In genomic region chr14:20802926-20803605, GRCm38 (mm10) we compare ENCODE assay signal across 8 mouse cellular contexts. TPM values are rescaled to one million over a fixed set of nuclear protein-coding genes. Genes with fewer than 3 reads are reported as not detected.
DNase-seq lines count a peak whose midpoint lies in the region; ATAC-seq and TF ChIP-seq lines count a peak whose summit lies in the region.

No protein-coding gene starts in this region.

- H3K4me1 ChIP-seq in kidney, postnatal 0 days (replicated peaks; ENCODE audit: insufficient read depth, low read length) = peaks cover 7% of the 10 kb centered on the region
- peaks cover 0 to 8% of the 10 kb centered on the region in 2 experiments; a peak in 1 of 4 replicates for H3K4me1 ChIP-seq in MEL (ENCODE audit: control insufficient read depth in 1 of 2, insufficient read depth in 2 of 2, low read length in 2 of 2)
- 0 out of 2 replicates have a peak, but pooled peaks cover 6% of the 10 kb centered on the region for H3K4me1 ChIP-seq in embryonic facial prominence, embryonic 12.5 days
- no peaks in the 10 kb centered on the region; the same call in 1 of the 2 replicates for H3K4me1 ChIP-seq in liver, embryonic 13.5 days (replicated peaks)

- no peak overlapping the region for H3K4me3 ChIP-seq in kidney, postnatal 0 days (replicated peaks; ENCODE audit: low read depth, low read length)
- H3K4me3 ChIP-seq in MEL (ENCODE audit: control insufficient read depth in 1 of 2, insufficient read depth in 1 of 2, low read depth in 2 of 2, low read length in 2 of 2) = no peak overlapping the region
- H3K4me3 ChIP-seq in embryonic facial prominence, embryonic 12.5 days = no peak overlapping the region
- no peak overlapping the region for H3K4me3 ChIP-seq in liver, embryonic 13.5 days (replicated peaks)

- H3K36me3 ChIP-seq in kidney, postnatal 0 days (ENCODE audit: insufficient read depth, low read length) = no peaks in the 10 kb centered on the region
- H3K36me3 ChIP-seq in MEL (ENCODE audit: control insufficient read depth in 1 of 2, insufficient read depth in 2 of 2, low read length in 2 of 2) = no peaks in the 10 kb centered on the region
- H3K36me3 ChIP-seq in embryonic facial prominence, embryonic 12.5 days = no peaks in the 10 kb centered on the region
- no peaks in the 10 kb centered on the region for H3K36me3 ChIP-seq in liver, embryonic 13.5 days

- TF ChIP-seq RAD21 in MEL (IDR thresholded peaks at IDR 0.05; ENCODE audit: low read depth, low read length) = no peak

- peak; percentile 58 for ATAC-seq in kidney, postnatal 0 days (replicated peaks; ENCODE audit: low FRiP score, low read depth)
- peak; percentile 42; the same call in 1 of the 2 replicates for ATAC-seq in embryonic facial prominence, embryonic 12.5 days (ENCODE audit: insufficient number of reproducible peaks, insufficient read depth, low FRiP score, low TSS enrichment)
- peak; percentile 29; the same call in 1 of the 2 replicates for ATAC-seq in liver, embryonic 13.5 days (ENCODE audit: low read depth)
- no peak for ATAC-seq in erythroid progenitor cell, adult 5-6 weeks (replicated peaks; ENCODE audit: low FRiP score, poor library complexity, severe bottlenecking)

- H3K27ac ChIP-seq in kidney, postnatal 0 days = no peak overlapping the region
- no peak overlapping the region for H3K27ac ChIP-seq in MEL (ENCODE audit: control insufficient read depth, low read depth, low read length)
- no peak overlapping the region for H3K27ac ChIP-seq in embryonic facial prominence, embryonic 12.5 days
- H3K27ac ChIP-seq in liver, embryonic 13.5 days = no peak overlapping the region

- TF ChIP-seq EP300 in MEL (IDR thresholded peaks at IDR 0.05; ENCODE audit: low read depth in 1 of 2, low read length in 2 of 2) = no peak

- TF ChIP-seq POLR2A in MEL (IDR thresholded peaks at IDR 0.05; ENCODE audit: control insufficient read depth in 1 of 2, insufficient read depth in 1 of 2, low read depth in 1 of 2, low read length in 2 of 2, poor library complexity in 1 of 2) = no peak

- H3K9me3 ChIP-seq in kidney, postnatal 0 days (replicated peaks; ENCODE audit: low read length) = no peaks in the 10 kb centered on the region
- no peaks in the 10 kb centered on the region for H3K9me3 ChIP-seq in MEL (replicated peaks; ENCODE audit: insufficient read depth, low read length)
- no peaks in the 10 kb centered on the region for H3K9me3 ChIP-seq in embryonic facial prominence, embryonic 12.5 days
- no peaks in the 10 kb centered on the region for H3K9me3 ChIP-seq in liver, embryonic 13.5 days (replicated peaks)

- no peaks in the 10 kb centered on the region for H3K79me2 ChIP-seq in MEL (ENCODE audit: control insufficient read depth, insufficient read depth, low read length, poor library complexity)

- H3K9ac ChIP-seq in kidney, postnatal 0 days (ENCODE audit: low read depth, low read length) = no peak overlapping the region
- H3K9ac ChIP-seq in MEL (ENCODE audit: control insufficient read depth, low read depth, low read length, poor library complexity, severe bottlenecking) = no peak overlapping the region
- H3K9ac ChIP-seq in embryonic facial prominence, embryonic 12.5 days = no peak overlapping the region
- H3K9ac ChIP-seq in liver, embryonic 13.5 days = no peak overlapping the region

- DNase-seq in kidney, postnatal 0 days (ENCODE audit: low spot score) = no peak
- no peak for DNase-seq in kidney, postnatal 14 days
- DNase-seq in MEL (ENCODE audit: low read depth, low spot score) = no peak
- DNase-seq in liver, embryonic 13.5 days = no peak
- DNase-seq in yolk sac, embryonic 10.5 days (ENCODE audit: low spot score) = no peak
- no peak for DNase-seq in cerebellum, adult 18-20 months

- no peak overlapping the region for H3K4me2 ChIP-seq in kidney, postnatal 0 days (ENCODE audit: low read length)
- no peak overlapping the region for H3K4me2 ChIP-seq in embryonic facial prominence, embryonic 12.5 days (replicated peaks)
- no peak overlapping the region for H3K4me2 ChIP-seq in liver, embryonic 13.5 days

- no peak for TF ChIP-seq CTCF in kidney, postnatal 0 days (IDR thresholded peaks at IDR 0.05; ENCODE audit: low read depth)
- TF ChIP-seq CTCF in MEL (IDR thresholded peaks at IDR 0.05 in 2 of 3, conservative IDR thresholded peaks at IDR 0.05 in 1 of 3; ENCODE audit: control insufficient read depth in 1 of 3, insufficient read depth in 1 of 3, low read depth in 2 of 3, low read length in 3 of 3, poor library complexity in 1 of 3, severe bottlenecking in 1 of 3) = no peak

- H3K27me3 ChIP-seq in kidney, postnatal 0 days (ENCODE audit: insufficient read depth, low read length) = no peaks in the 10 kb centered on the region
- H3K27me3 ChIP-seq in MEL (ENCODE audit: control insufficient read depth in 1 of 2, insufficient read depth in 2 of 2, low read length in 2 of 2) = peaks cover 2 to 4% of the 10 kb centered on the region in 2 experiments
- H3K27me3 ChIP-seq in embryonic facial prominence, embryonic 12.5 days = no peaks in the 10 kb centered on the region
- 0 out of 2 replicates have a peak, but pooled peaks cover 3% of the 10 kb centered on the region for H3K27me3 ChIP-seq in liver, embryonic 13.5 days

- WGBS in kidney, postnatal 0 days = 31% methylated on average over 2 of the region's 2 CpGs
- WGBS in embryonic facial prominence, embryonic 12.5 days = 42% methylated on average over 2 of the region's 2 CpGs
- WGBS in liver, embryonic 13.5 days (ENCODE audit: insufficient replicate concordance) = 38% methylated on average over 2 of the region's 2 CpGs

TF ChIP-seq in MEL, 35 proteins besides CTCF, POLR2A, EP300 and RAD21:
- no peak for TF ChIP-seq POLR2AphosphoS2 (IDR thresholded peaks at IDR 0.05; ENCODE audit: low read length)
- peak; percentile 72 for TF ChIP-seq ZNF384 (IDR thresholded peaks at IDR 0.05; ENCODE audit: low read depth, low read length)

RNA-seq across cellular contexts. Expression of gene Camk2g, which starts 9.2 kb away (rescaled TPM):
- 36.5 and 45.5 TPM in 2 replicates for polyA plus RNA-seq in kidney, postnatal 0 days (2015; fragmentation: Nextera tagmentation; extraction: Ambion mirVana)
- total RNA-seq in MEL (2012; rRNA removed) = 14.1 and 15.6 TPM in 2 replicates
- polyA plus RNA-seq in MEL (2012; ENCODE audit: insufficient read depth in 1 of 2, insufficient read length in 2 of 2, low read depth in 1 of 2, low replicate concordance in 2 of 2, missing spikeins in 1 of 2) = 10 to 100 TPM in 1 of 2 experiments, not detected in 1; 27.1 TPM
- polyA plus RNA-seq in embryonic facial prominence, embryonic 12.5 days (2016; fragmentation: Nextera tagmentation; extraction: Ambion mirVana) = 68.7 and 76.5 TPM in 2 replicates
- polyA plus RNA-seq in liver, embryonic 13.5 days (2015; fragmentation: Nextera tagmentation; extraction: Ambion mirVana) = 10.6 and 10.7 TPM in 2 replicates
- 6.7 and 7.2 TPM in 2 replicates for total RNA-seq in erythroid progenitor cell, adult 5-6 weeks (2015; ENCODE audit: low replicate concordance)
- 3.6 and 6.9 TPM in 2 replicates for total RNA-seq in erythroid progenitor cell, adult 5-6 weeks (2017; ENCODE audit: low replicate concordance)

RNA-seq across cellular contexts. Expression of gene Plau, which starts 33.4 kb away (rescaled TPM):
- 70.2 and 74.7 TPM in 2 replicates for polyA plus RNA-seq in kidney, postnatal 0 days (2015; fragmentation: Nextera tagmentation; extraction: Ambion mirVana)
- total RNA-seq in MEL (2012; rRNA removed) = not detected in 2 replicates
- polyA plus RNA-seq in MEL (2012; ENCODE audit: insufficient read depth in 1 of 2, insufficient read length in 2 of 2, low read depth in 1 of 2, low replicate concordance in 2 of 2, missing spikeins in 1 of 2) = under 1 TPM in 1 of 2 experiments, not detected in 1; 0.04 TPM
- polyA plus RNA-seq in embryonic facial prominence, embryonic 12.5 days (2016; fragmentation: Nextera tagmentation; extraction: Ambion mirVana) = 0.99 and 1.2 TPM in 2 replicates
- 0.74 and 0.76 TPM in 2 replicates for polyA plus RNA-seq in liver, embryonic 13.5 days (2015; fragmentation: Nextera tagmentation; extraction: Ambion mirVana)
- 2.5 TPM in 1 of 2 replicates, not detected in the other for total RNA-seq in erythroid progenitor cell, adult 5-6 weeks (2015; ENCODE audit: low replicate concordance)
- total RNA-seq in erythroid progenitor cell, adult 5-6 weeks (2017; ENCODE audit: low replicate concordance) = 1.6 and 2.1 TPM in 2 replicates

Comparison
In these comparisons a context has a peak if more than half of its experiments do, and no peak if none do; other contexts are left out.
1. RNA of gene Plau, which starts 33.4 kb away (polyA plus RNA-seq): 70.2 to 74.7 TPM in kidney, postnatal 0 days; 0.99 to 1.2 TPM in embryonic facial prominence, embryonic 12.5 days, 0.74 to 0.76 TPM in liver, embryonic 13.5 days and 0.04 TPM in MEL; every median in the first group is over 10 times any median in the second.